Mouse (Mus musculus) embryonic fibroblast, embryonic 13.5 days (primary cell): ENCODE results near the gene Myl6.

Source experiments
- CTCF ChIP-seq: IDR thresholded peaks from 2 replicates; pipeline ENCODE4 v1.5.1; 2011; ENCODE audit warnings: mild to moderate bottlenecking, control low read depth, low read length, moderate library complexity, borderline replicate concordance; ENCODE audit not compliant: insufficient read depth
- POLR2A ChIP-seq: IDR thresholded peaks from 2 replicates; pipeline ENCODE4 v1.6.1; 2011; ENCODE audit warnings: low read depth, mild to moderate bottlenecking, control low read depth, low read length, moderate library complexity

GRCm38 (mm10) chr10:128457676-128458075 is 36.3 kb downstream of the Myl6 start:
- no peak for TF ChIP-seq POLR2A
- TF ChIP-seq CTCF, result no peak
